Mouse (Mus musculus) heart, adult 9 months (tissue): ENCODE results near the gene Gm17334.
"Not testable (repeated sequence)": the region's sequence is repeated elsewhere in the genome, so short reads cannot be mapped to it uniquely, and the experiment has no call there.

ENCODE experiments used
- DNase-seq, 2 experiments: peaks; one replicate each; pipeline ENCODE4 v3.0.0; 2022; ENCODE audit warnings: low spot score in 2 of 2

Gene Gm17334

DNA sequence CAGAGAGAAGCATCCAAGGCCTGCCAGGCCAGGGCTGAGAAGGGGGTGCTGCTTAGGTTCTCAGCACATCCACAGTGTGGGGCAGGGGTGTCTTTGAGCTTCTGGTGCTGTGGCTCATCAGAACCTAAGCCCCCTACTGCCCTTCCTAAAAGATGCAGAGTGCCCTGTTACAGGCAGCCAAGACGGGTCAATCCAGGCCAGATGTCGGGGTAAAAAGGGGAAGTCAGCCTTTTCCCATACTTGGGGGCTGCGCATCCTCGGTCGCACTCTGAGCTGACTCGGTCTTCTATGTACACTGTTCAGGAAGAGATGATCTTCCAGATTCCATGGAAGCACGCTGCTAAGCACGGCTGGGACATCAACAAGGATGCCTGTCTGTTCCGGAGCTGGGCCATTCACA is 451 bp downstream of the Gm17334 start:
- no peak for DNase-seq

DNA sequence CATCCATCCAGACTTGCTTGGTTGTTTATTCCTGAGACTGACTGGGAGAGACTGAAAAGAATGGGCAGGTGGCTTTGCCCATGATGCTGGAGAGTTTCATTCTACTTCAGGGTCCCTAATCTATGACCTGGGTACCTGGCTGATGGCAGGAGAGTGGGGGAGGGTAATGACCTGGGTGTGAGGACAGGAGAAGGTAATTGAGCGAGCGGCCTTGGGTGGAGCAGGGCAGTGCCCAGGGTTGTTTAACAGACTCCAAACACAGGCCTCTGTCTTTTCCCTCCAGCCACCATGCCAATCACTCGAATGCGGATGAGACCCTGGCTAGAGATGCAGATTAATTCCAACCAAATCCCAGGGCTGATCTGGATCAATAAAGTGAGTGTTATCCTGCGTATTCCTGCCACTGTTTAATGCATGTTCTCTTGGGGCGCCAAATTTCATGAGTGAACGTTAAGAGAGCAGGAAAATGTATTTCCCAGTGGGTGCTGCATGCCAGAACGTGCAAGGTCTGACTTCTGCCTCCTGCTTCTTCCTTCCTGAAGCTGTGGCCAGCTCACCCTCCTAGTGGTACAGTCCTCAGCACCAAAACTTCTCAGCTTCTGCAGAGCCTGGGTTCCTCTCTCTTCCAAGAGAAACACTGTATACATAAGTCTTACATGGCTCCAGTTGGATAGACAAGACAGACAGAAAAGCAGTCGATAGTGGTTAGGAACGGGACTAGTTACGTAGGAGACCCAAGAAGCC is 1.8 kb downstream of the Gm17334 start:
- no peak for DNase-seq

DNA sequence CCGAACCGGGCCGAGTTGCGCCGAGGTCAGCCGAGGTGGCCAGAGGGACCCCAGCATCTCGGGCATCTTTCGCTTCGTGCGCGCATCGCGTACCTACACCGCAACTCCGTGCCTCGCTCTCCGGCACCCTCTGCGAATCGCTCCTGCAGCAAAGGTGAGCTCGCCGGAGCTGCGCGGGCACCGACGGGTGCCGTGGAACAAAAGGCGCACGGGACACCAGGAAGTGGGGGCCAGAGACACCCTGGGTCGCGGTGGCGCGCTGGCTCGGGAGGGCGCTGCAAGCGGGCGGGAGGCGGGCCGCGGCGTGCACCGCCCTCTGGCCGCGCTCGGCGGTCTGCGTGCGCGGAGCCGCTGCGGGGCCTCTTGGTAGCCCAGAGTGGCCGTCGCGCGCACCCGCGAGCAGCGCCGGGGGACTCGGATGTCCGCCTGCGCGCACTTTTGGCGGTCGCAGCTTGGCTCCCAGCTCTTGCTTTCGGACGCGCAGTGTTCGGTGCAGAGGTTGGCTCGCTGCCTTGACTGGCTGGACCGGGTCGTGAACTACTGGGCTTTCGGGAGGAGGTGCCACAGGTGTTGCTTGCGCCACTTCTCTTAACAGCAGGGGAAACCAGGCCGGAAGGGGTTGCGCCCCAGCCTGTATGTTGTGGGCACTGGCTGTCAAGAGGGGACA is 2.7 kb downstream of the Gm17334 start:
- DNase-seq = peak; percentile 80 to 86

DNA sequence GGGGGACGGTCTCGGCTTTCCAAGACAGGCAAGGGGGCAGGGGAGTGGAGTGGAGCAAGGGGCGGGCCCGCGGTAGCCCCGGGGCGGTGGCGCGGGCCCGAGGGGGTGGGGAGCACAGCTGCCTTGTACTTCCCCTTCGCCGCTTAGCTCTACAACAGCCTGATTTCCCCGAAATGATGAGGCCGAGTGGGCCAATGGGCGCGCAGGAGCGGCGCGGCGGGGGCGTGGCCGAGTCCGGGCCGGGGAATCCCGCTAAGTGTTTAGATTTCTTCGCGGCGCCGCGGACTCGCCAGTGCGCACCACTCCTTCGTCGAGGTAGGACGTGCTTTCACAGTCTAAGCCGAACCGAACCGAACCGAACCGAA is 3.2 kb downstream of the Gm17334 start, which contains the start of gene Irf1:
Gene Irf1, plus strand, starts transcription at position 255 of the 365 bp plus-strand sequence.
- DNase-seq = peak; percentile 96 to 97

DNA sequence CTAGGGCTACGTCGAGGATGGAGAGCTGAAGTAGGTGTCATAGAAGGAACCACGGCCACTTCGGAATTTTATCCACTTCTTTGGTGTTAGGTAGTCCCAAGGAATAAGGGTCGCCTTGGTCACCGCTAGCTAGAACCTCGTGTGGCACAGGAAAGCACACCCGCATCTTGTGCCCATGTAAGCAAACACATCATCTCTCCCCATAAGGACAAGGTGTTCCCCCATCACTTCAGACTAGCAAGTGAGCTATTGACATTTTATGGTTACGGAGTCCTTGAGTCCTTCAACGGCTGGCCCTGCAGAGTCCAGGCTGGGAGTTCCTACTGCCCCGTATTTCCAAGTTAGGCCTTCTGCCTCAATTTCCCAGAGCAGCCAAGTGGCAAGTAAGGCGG is 3.8 kb downstream of the Gm17334 start:
- DNase-seq = no peak

GRCm38 (mm10) chr11:53768422-53769184 is 4.4 kb downstream of the Gm17334 start:
- DNase-seq = no peak

- no peak for DNase-seq
These were observed 8.4 kb downstream of the Gm17334 start for GRCm38 (mm10) chr11:53764581-53764980.

DNA sequence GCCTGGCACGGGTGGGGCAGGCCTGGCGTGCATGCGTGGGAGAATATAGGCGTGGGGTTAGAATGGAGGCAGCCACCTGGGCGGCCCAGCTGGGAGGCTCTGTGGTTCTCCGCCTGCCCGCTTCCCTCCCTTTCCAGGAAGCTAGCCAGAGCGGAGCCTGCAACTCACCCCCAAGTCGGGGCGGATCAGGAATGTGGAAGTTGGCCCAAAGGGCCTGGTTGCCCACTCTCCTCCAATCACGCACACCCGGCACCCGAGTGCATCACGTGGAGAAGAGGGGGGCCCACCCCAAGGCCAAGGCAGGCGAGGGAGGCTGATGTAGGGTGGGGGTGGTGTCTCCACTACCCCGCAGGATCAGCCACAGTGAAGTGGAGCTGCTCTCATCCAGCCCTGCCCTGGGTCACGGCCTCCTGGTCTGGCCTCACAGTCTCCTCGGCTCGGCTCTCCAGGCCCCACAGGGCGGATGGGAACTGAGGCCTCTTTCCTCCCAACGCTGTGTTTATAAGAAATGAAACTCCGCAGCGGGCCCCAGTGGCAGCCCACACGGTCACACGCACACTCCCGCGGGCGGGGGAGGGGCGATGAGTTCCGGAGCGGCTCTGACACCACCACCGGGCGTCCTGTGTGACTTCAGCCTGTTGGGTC is 9.4 kb downstream of the Gm17334 start:
- peak; percentile 95 to 96 for DNase-seq

DNA sequence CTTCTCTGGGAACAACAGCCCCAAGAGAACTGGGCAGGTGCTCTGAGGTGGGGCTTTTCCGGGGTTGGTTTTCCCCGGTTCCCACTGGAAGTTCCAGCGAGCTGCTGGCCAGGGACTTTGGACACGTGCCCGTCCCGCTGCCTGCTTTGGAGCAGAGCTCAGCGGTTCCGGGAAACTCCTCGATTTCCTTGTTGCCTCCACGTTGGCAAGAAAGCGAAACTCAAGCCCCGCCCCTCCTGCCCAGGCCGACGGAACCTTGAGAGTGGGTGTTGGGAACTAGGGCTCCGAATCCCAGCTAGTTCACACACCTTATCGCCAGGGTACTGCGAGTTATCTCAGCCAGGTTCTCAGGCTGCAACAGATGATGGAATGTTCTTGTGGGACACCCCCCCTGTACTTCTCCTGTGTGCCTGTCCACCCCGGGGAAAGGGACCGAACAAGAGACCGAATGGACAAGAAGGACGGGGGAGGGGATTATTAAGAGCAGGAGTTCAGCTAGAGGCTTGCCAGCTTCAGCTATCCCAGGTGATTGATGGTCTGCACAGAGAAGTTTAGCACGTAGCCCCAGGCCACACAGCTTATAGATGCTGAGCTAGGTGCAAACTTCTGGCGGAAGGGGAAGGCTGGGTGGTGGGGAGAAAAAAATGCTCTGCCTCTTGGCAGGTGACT is 10.0 kb downstream of the Gm17334 start:
- DNase-seq = peak; percentile 92

DNA sequence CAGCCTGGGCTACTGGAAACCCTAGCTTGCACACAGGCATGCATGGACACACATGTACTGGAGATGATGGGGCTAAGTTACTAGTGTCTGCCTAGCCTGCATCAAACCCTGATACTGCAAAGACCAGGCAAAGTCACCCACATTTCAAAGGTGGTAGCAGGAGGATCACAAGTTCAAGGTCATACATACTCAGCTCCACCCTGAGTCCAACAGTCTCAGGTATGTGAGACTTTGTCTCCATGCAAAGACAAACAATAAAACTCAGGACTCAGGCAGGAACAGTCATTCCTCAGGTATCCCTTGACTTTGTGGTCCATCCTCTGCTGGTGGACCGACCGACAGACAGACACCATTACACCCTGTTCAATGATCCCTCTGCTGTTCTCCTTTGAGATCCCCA is 10.6 kb downstream of the Gm17334 start:
- no peak for DNase-seq

DNA sequence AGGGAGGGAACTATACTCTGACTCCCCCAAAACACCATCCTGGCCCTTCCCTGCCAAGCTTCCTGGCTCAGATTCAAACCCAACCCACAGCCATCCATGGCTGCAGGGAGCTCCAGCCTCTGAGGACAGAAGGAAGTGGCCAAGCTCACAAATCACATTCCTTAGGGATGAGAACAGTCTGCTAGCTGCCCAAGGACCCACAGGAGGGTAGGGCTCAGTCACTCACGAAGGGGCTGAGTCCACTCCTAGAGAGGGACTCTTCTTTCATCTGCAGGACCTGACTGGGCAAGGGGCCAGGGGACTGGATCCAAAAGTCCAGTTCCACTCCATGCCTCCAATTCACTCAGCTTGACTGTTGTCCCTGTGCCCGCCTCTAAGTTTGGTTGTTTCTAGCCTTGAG is 11.2 kb downstream of the Gm17334 start:
- peak; percentile 82 to 88 for DNase-seq

- DNase-seq = no peak
These were observed 11.7 kb downstream of the Gm17334 start for GRCm38 (mm10) chr11:53761284-53761683.

DNA sequence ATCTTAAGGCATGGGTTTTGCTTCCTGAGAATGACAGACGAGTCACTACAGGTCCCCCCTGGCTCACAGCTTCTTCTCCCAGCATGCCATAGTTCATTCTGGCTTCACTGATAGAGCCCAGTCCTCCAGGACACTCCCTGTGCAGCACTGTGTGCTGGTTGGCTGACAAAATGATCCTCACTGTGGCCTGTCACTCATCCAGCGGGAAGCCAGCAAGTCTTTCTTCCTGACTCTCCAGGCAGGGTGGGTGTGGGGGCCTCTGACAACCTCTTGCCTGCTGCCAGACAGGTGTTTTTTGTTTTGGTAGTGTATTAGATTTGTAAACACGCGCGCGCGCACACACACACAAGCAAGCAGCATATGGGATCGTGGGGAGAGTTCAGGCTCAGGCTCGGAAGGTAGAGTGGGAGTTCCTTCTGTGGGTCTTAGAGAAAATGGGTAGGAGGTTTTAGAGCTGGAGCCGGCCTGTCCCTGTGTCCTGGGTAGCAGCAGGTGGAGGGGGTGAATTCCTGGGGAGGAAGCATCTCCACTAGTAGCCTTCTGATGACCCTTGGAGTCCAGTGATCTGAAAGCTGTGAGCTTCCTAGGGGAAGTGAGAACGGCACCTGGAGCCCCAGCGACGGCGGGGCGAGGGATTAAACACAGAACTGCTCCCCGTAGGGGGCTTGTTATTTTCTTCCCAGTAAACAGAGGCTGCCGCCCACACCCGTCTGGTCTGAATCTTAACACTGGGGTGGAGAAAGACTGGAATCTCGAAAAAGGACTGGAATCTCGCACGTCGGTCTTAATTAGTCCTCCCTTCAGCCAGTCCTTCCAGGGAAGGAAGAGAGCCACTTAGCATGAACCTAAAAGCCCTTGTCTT is 13.2 kb downstream of the Gm17334 start:
- DNase-seq = no peak

DNA sequence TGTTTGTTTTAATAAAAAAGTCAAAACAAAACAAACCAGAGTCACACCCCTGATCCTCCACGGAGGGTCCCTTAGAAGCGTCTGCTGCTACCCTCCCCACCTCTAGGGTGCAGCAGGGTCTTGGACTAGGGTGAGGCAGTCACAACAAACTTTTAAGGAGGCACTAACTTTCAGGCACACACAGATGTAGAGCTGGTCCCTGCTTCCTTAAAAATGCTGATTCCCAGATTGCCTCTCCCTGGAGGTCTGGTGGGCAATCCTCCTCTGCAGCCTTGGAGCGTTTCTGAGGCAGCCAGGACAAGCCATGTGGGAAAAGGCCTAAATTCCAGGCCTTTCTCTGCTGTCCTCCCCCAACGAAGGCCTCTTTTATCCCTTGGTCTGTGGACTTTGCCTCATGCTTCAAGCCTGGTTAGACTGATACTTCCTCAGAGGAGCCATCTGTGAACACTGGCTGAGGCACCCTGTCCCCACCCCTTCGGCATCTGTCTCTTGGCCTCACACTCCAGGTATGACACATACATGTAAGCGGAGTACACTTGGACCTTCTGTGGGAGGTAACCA is 14.1 kb downstream of the Gm17334 start:
- no peak for DNase-seq

DNA sequence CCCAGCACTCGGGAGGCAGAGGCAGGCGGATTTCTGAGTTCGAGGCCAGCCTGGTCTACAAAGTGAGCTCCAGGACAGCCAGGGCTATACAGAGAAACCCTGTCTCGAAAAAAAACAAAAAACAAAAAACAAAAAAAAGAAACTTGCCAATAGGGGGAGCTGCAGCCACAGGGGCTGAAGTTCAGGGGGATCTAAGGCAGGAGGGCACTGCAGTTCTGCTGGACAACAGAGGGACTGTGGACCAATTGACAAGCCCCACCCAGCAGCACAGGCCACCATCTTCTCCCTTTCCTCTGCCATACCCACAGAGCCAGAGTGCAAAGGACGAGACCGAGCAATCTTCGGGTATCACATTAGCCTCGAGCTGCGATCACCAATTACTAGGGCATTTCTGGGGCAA is 15.0 kb downstream of the Gm17334 start:
- not testable (repeated sequence) for DNase-seq

- DNase-seq = no peak
These were observed 15.4 kb downstream of the Gm17334 start for GRCm38 (mm10) chr11:53757612-53758011.

DNA sequence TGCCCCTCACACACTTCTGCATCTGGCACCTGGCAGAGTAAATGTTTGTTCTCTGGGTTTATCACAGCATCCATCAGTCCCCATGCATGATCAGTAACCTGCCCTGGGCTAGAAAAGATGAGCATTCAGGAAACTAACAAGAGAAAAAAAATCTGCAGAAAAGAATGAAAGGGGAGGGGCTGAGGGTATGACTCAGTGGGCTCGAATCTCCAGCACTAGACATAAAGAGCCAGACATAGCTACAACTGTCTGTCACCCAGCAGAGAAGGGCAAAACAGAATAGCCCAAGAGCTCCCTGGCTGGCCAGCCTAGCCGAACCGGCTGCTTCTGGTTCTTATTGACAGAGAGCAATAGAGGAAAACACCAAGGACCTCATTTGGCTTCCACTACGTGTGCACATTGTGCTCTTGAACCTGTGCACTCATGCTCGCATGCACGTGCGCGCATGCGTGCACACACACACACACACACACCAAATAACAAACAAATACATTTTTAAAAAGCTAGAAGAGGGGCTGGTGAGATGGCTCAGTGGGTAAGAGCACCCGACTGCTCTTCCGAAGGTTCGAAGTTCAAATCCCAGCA is 17.9 kb downstream of the Gm17334 start:
- DNase-seq = no peak

DNA sequence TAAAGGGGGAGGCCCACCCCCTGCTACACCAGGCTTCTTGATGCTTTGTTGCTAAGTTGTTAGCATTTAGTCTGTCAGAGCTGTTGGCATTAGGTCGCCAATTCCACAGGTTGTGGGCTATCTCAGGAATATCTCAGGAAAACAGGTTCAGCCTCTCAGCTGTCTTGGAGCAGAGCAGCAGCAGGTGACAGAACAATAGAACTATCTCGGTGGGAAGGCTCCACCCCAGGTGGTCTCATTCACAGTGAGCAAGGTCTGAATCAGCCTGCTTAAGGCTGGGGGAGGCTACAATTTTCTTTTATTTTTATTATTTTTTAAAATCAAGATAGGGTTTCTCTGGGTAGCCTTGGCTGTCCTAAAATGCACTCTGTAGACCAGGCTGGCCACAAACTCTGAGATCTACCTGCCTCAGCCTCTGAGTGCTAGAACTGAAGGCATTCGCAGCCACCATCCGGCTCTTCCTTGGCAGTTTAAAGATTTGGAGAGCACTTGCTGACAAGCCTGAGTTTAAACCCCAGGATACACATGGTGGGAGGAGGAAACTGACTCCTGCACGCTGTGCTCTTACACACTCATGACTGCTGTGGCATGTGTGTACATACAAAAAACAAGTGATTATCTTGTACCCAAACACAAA is 23.2 kb downstream of the Gm17334 start:
- no peak for DNase-seq

- no peak for DNase-seq
These were observed 23.7 kb downstream of the Gm17334 start for GRCm38 (mm10) chr11:53749306-53749705.
